Mouse (Mus musculus) MEL (cell line): Measurements from ENCODE around the gene Bag3. TPM values are rescaled to one million over a fixed set of nuclear protein-coding genes. Genes with fewer than 3 reads are reported as not detected.

Experiments used
- polyA plus RNA-seq, 2 experiments: library from polyadenylated mRNA; stranded (reverse) in 1 of 2; unstranded in 1 of 2; fragments of >175 nt in 1 of 2; fragments of >200 nt in 1 of 2; gene quantifications; 2 replicates each; pipeline versions ENCODE4 v1.2.1 to v1.2.4; 2012; ENCODE audit warnings: low replicate concordance in 2 of 2, low read depth in 1 of 2; ENCODE audit not compliant: insufficient read length in 2 of 2, insufficient read depth in 1 of 2, missing spikeins in 1 of 2
- total RNA-seq: library from RNA; depleted of rRNA; stranded (reverse); fragments of 300-350 nt; gene quantifications from 2 replicates; pipeline ENCODE4 v1.2.3, GENCODE M21; 2012; rRNA removed

The Bag3 gene
- total and polyA plus RNA-seq, 3 experiments: 5.1 to 13.4 TPM; not detected in 1

Other genes starting within 250 kb of the Bag3 start
- gene BC017158, start 225.4 kb upstream of the Bag3 start, total RNA-seq: 16.2 and 19.8 TPM in 2 replicates
- gene BC017158, start 225.4 kb upstream of the Bag3 start, polyA plus RNA-seq: 10 to 100 TPM in 1 of 2 experiments, not detected in 1; 41.6 TPM
- gene Rgs10, start 104.9 kb upstream of the Bag3 start, total RNA-seq: 44.6 and 44.7 TPM in 2 replicates
- gene Rgs10, start 104.9 kb upstream of the Bag3 start, polyA plus RNA-seq: 10 to 100 TPM in 1 of 2 experiments, not detected in 1; 42.3 TPM
- 42.7 and 54.3 TPM in 2 replicates for gene Tial1, start 61.9 kb upstream of the Bag3 start, total RNA-seq
- gene Tial1, start 61.9 kb upstream of the Bag3 start, polyA plus RNA-seq: 100 to 1,000 TPM in 1 of 2 experiments, not detected in 1; 126 TPM
- 9.5 and 9.9 TPM in 2 replicates for gene Inpp5f, start 87.7 kb downstream of the Bag3 start, total RNA-seq
- gene Inpp5f, start 87.7 kb downstream of the Bag3 start, polyA plus RNA-seq: 10 to 100 TPM in 1 of 2 experiments, not detected in 1; 14.3 TPM
- 44.6 and 49.3 TPM in 2 replicates for gene Mcmbp, start 216.9 kb downstream of the Bag3 start, total RNA-seq
- gene Mcmbp, start 216.9 kb downstream of the Bag3 start, polyA plus RNA-seq: 10 to 100 TPM in 1 of 2 experiments, not detected in 1; 91.1 TPM
- 20.7 and 21.2 TPM in 2 replicates for gene Sec23ip, start 221.3 kb downstream of the Bag3 start, total RNA-seq
- 10 to 100 TPM in 1 of 2 experiments, not detected in 1; 43.7 TPM for gene Sec23ip, start 221.3 kb downstream of the Bag3 start, polyA plus RNA-seq